Mouse (Mus musculus): ENCODE data around the gene Hoxb9.

Gene Hoxb9

GRCm38 (mm10) chr11:96295092-96295835 lies 24.0 kb downstream of the Hoxb9 start:
- in situ Hi-C loops (cut with MboI; ENCODE audit: unreplicated experiment in 2 of 2): loop anchor here in 1 of 2 experiments (25.0 kb wide), 2 partner anchors 467 to 767 kb away; partner anchors contain the start of gene Osbpl7

DNA sequence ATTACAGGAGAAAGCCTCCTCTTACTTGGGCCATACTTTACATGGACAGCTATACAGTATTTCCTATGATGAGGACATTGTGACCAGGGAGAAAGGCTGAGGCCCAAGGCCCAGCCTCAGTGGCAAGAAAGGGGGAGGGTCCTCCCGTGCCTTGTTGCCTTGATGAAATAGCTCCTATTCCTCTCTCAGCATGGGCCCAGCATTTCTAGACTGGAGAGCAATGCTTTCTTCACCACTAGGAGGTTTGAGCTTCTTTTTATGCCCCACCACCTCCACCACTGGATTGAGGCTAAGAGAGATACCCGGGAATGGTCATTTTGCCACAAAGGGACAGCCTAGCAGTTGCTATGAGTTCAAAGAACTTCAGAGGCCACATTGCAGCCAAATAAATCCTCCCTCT lies 25.7 kb downstream of the Hoxb9 start:
- in situ Hi-C loops (cut with MboI; ENCODE audit: unreplicated experiment in 2 of 2): loop anchor here in 1 of 2 experiments (25.0 kb wide), 2 partner anchors 465 to 765 kb away; partner anchors contain the start of gene Osbpl7

DNA sequence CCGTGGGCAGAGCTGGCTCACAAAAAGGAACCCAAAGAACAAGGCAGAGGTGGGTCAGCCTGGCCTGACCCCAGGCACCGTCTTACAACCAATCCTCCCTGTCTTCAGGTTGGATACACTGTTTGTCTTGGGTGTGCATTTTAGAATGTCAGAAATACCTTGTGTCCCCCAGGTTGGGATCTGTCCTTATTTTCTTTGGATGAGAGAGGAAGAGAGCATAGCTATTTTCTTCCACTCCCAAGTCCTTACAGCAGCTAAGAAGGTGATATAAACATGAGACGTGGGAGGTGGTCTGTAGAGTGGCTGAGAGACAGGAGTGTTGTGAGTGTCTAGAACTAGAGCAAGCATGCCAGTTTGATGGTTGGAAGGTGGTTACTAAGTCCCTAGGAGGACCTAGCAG lies 26.2 kb downstream of the Hoxb9 start:
- in situ Hi-C loops (cut with MboI; ENCODE audit: unreplicated experiment in 2 of 2): loop anchor here in 1 of 2 experiments (25.0 kb wide), 2 partner anchors 465 to 765 kb away; partner anchors contain the start of gene Osbpl7

- in situ Hi-C loops (cut with MboI; ENCODE audit: unreplicated experiment in 2 of 2): loop anchor here in 1 of 2 experiments (25.0 kb wide), 2 partner anchors 464 to 764 kb away; partner anchors contain the start of gene Osbpl7
Measured at GRCm38 (mm10) chr11:96297968-96298635, 26.8 kb downstream of the Hoxb9 start.

GRCm38 (mm10) chr11:96298895-96299667 lies 27.8 kb downstream of the Hoxb9 start:
- in situ Hi-C loops (cut with MboI; ENCODE audit: unreplicated experiment in 2 of 2): loop anchor here in 1 of 2 experiments (25.0 kb wide), 2 partner anchors 463 to 763 kb away; partner anchors contain the start of gene Osbpl7

DNA sequence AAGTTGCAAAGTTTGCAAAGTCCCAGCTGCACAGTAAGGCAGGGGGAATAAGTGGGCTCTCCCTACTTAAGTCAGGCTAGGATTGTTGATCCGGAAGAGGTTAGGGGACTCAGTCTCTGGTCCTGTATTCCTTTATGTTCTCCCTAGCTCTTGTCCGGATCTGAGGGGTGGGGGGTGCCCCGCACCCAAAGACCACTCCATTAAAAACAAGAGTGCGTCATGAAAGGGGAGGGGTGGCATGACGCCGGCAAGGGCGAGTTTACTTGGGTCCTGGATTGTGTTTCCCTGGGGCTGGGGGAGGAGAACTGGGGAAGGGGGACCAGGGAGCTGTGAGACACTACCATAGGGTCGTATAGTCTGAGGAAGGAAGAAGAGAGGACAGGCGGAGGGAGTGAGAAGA lies 28.5 kb downstream of the Hoxb9 start:
- in situ Hi-C loops (cut with MboI; ENCODE audit: unreplicated experiment in 2 of 2): loop anchor here in 1 of 2 experiments (25.0 kb wide), 2 partner anchors 463 to 763 kb away; partner anchors contain the start of gene Osbpl7

GRCm38 (mm10) chr11:96300354-96301063 lies 29.3 kb downstream of the Hoxb9 start:
- in situ Hi-C loops (cut with MboI; ENCODE audit: unreplicated experiment in 2 of 2): no loop called here

- in situ Hi-C loops (cut with MboI; ENCODE audit: unreplicated experiment in 2 of 2): no loop called here
Measured at GRCm38 (mm10) chr11:96301064-96301431, 29.8 kb downstream of the Hoxb9 start.

DNA sequence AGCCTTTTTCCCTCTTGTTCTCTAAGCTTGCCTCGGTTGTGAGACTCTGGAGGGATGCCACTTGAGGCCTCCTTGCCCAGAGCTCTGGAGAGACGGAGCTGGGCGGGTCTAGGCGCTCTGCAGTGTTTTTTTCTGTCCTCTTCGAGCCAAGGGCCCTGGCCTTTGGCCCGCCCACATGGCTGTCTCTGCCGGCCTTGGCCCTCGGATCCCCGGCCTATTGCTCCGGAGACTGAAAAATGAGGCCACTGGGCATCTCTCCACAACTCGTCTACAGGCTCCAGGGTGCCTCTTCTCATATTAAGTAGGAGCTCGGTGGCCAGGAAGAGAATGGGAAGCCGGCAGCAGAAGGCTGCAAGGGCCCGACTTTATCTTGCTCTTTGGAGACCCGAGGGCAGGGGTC lies 30.6 kb downstream of the Hoxb9 start:
- in situ Hi-C loops (cut with MboI; ENCODE audit: unreplicated experiment in 2 of 2): no loop called here

- in situ Hi-C loops (cut with MboI; ENCODE audit: unreplicated experiment in 2 of 2): no loop called here
Measured at GRCm38 (mm10) chr11:96302381-96303150, 31.3 kb downstream of the Hoxb9 start.

DNA sequence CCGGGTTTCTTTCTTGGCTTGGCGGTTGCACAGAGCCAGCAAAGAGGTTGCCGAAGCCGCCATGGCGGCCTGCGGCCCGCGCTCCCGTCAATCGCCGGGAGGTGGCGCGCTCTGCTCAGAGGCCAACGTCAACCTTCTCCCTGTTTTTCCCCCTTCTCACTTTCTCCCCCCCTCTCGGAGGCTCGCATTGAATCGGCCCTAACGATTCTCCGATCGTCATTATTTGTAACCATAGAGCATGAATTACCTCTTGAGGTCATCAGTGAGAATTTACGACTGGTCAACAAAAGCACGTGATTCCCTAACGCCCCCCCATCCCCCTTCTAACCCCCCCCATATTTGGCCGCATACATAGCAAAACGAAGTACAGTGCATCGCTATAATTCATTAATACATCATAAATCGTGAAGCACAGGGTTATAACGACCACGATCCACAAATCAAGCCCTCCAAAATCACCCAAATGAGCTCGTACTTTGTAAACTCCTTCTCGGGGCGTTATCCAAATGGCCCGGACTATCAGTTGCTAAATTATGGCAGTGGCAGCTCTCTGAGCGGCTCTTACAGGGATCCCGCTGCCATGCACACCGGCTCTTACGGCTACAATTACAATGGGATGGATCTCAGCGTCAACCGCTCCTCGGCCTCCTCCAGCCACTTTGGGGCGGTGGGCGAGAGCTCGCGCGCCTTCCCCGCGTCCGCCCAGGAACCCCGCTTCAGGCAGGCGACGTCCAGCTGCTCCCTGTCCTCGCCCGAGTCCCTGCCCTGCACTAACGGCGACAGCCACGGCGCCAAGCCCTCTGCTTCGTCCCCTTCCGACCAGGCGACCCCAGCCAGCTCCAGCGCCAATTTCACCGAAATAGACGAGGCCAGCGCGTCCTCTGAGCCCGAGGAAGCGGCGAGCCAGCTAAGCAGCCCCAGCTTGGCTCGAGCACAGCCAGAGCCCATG lies 32.2 kb downstream of the Hoxb9 start, which contains the start of gene Hoxb5:
Hoxb5 (plus strand) TSS at position 186 of the 949 bp plus-strand sequence.
- in situ Hi-C loops (cut with MboI; ENCODE audit: unreplicated experiment in 2 of 2): no loop called here

DNA sequence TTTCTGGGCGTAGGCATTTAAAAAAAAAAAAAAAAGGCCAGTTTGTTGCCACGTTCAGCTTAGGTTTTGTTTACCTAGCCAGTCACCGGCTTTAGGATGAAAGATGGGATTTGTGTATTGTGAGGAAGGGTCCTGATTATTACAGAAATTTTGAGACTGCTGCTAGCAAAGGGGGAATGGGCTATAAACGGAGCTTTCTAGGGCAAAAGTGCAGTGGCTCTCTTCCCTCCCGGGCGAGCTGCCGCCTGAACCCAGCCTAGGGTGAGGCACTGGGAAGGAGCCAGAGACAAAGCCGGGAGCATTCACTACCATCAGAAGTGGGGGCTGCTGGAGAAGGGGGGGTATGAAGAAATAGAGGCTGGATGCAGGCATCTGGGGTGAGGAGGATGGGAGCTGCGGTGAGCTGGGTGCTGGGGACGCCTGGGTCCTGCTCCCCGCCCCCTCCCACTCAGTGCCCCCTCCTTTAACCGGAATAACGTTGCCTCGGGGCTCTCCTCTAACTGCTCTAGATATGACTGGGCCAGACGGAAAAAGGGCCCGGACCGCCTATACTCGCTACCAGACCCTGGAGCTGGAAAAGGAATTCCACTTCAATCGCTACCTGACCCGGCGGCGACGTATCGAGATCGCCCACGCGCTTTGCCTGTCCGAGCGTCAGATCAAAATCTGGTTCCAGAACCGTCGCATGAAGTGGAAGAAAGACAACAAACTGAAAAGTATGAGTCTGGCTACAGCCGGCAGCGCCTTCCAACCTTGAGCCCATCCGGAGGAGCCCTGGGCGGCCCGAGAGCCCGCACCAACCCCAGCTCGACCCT lies 33.3 kb downstream of the Hoxb9 start:
- in situ Hi-C loops (cut with MboI; ENCODE audit: unreplicated experiment in 2 of 2): no loop called here

DNA sequence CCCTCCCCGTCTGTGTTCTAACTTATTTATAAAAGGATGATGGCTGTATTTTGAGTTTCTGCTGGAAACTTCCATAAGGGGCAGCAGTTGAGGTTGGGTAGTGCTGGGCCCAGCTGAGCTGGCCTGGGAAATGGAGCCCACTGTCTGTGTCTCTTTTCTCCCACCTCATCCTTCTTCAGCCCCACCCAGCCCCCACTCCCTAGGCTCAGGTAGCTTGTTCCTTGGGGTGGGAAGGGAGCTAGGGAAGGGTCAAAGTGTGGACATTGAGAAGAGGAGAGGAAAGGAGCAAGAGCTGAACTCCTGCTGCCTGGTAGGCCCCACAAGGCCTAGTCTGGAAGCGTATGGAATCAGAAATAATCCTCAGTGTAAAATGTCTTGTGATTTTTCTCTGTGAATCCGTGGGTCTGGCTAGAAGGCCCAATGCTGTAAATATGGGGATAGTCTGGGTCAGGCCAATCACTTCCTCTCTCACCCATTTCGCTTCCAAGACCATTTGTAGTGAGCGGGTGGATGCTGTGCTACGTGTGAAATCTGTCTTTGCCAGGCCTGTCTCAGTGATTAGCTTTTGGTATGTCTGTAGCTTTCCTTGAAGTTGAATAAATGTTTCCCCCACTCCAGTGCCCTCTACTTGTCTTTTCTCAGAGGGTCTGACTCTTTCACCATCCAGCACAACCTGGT lies 34.4 kb downstream of the Hoxb9 start:
- in situ Hi-C loops (cut with MboI; ENCODE audit: unreplicated experiment in 2 of 2): no loop called here

- in situ Hi-C loops (cut with MboI; ENCODE audit: unreplicated experiment in 2 of 2): no loop called here
Measured at GRCm38 (mm10) chr11:96306183-96306907, 35.1 kb downstream of the Hoxb9 start.

DNA sequence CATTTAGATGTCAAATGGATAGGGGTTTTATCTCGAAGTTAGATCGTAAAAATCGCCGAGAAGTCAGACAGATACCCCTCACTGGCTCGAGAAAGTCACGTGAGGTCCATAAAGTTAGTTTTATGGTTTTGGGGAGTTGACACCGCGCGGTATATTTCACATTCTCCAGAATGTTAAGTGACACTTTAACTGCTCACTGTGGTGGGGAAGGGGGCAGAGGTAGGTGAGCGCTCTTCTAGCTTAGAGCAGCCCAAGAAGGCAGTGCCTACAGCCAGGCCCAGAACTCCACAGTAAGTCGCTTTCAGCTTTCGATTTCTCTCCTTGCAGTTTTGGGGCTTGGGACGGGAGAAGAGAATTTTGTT lies 35.6 kb downstream of the Hoxb9 start:
- in situ Hi-C loops (cut with MboI; ENCODE audit: unreplicated experiment in 2 of 2): no loop called here

GRCm38 (mm10) chr11:96308763-96309162 lies 37.5 kb downstream of the Hoxb9 start:
- in situ Hi-C loops (cut with MboI; ENCODE audit: unreplicated experiment in 2 of 2): no loop called here
